Mouse (Mus musculus) lung, adult 2 months (tissue): ENCODE data around the gene Lmntd2. TPM values are rescaled to one million over a fixed set of nuclear protein-coding genes. Genes with fewer than 3 reads are reported as not detected.

Source experiments
- DNase-seq: peaks from one replicate; pipeline ENCODE4 v3.0.0; 2022
- H3K4me1 ChIP-seq: fragments of 200-500 bp; 2 replicates; pipeline ENCODE4 v1.6.1; 2011; ENCODE audit warnings: low read length; ENCODE audit not compliant: control insufficient read depth, insufficient read depth
- H3K4me3 ChIP-seq: fragments of 200-500 bp; replicated peaks from 2 replicates; pipeline ENCODE3; 2011; ENCODE audit warnings: low read depth, mild to moderate bottlenecking, control low read depth, low read length; ENCODE audit errors: extremely low read depth
- CTCF ChIP-seq: fragments of 200-500 bp; IDR thresholded peaks from 2 replicates; pipeline ENCODE4 v1.5.1; 2011; ENCODE audit warnings: mild to moderate bottlenecking, low read length, control low read depth; ENCODE audit not compliant: insufficient read depth
- POLR2A ChIP-seq: fragments of 200-500 bp; IDR thresholded peaks from 2 replicates; pipeline ENCODE4 v1.6.1; 2011; ENCODE audit warnings: low read depth, mild to moderate bottlenecking, control low read depth, low read length, borderline replicate concordance; ENCODE audit errors: extremely low read depth
- WGBS: fragments of 180-500 bp; shearing (Covaris S2); methylation state at CpG from one replicate; pipeline ENCODE4 v1.1.7; 2018; 5-methylcytosine and 5-hydroxymethylcytosine counted together
- polyA plus RNA-seq: library from polyadenylated mRNA; depleted of rRNA; stranded (reverse); fragments of >200 nt; gene quantifications from 2 replicates; pipeline ENCODE4 v1.2.3, GENCODE M21; 2012

Lmntd2 gene
- polyA plus RNA-seq, 1 experiment = 5.6 TPM

GRCm38 (mm10) chr7:141216894-141217293 is 3.0 kb upstream of the Lmntd2 start:
- WGBS = 81% methylated on average over 11 of the region's 11 CpGs
- Histone ChIP-seq H3K4me3 (peak overlapping the region; percentile 57), H3K4me1 (0 out of 2 replicates have a peak, but pooled peaks cover 7% of the 10 kb centered on the region)
- TF ChIP-seq POLR2A = no peak
- no peak for TF ChIP-seq CTCF
- DNase-seq = no peak

GRCm38 (mm10) chr7:141215880-141216733 is 2.2 kb upstream of the Lmntd2 start:
- WGBS = 2% methylated on average over 42 of the region's 42 CpGs
- TF ChIP-seq POLR2A = peak; percentile 72; the same call in 1 of the 2 replicates
- TF ChIP-seq CTCF = no peak
- Histone ChIP-seq H3K4me1 (0 out of 2 replicates have a peak, but pooled peaks cover 7% of the 10 kb centered on the region), H3K4me3 (peak overlapping the region; percentile 81)
- peak; percentile 87 for DNase-seq

- H3K4me1 ChIP-seq = 0 out of 2 replicates have a peak, but pooled peaks cover 7% of the 10 kb centered on the region
- WGBS = 2% methylated on average over 41 of the region's 41 CpGs
- H3K4me3 ChIP-seq = peak within 1 kb of the TSS; percentile 81
- DNase-seq = peak; percentile 95
- TF ChIP-seq CTCF (no peak), POLR2A (peak; percentile 26; the same call in 1 of the 2 replicates)
These were observed 1.4 kb upstream of the Lmntd2 start, which contains the start of gene Rassf7 for GRCm38 (mm10) chr7:141215101-141215879. Rassf7 (plus strand) TSS chr7:141215860.

GRCm38 (mm10) chr7:141214310-141214709 is 430 bp upstream of the Lmntd2 start:
- H3K4me3 ChIP-seq = no peak overlapping the region
- 73% methylated on average over 3 of the region's 3 CpGs for WGBS
- TF ChIP-seq CTCF (no peak), POLR2A (no peak)
- no peak for DNase-seq
- H3K4me1 ChIP-seq = 0 out of 2 replicates have a peak, but pooled peaks cover 7% of the 10 kb centered on the region

- 0 out of 2 replicates have a peak, but pooled peaks cover 7% of the 10 kb centered on the region for H3K4me1 ChIP-seq
- no peak overlapping the region for H3K4me3 ChIP-seq
- TF ChIP-seq POLR2A (no peak), CTCF (no peak)
- DNase-seq = no peak
- WGBS = 89% methylated on average over 3 of the region's 3 CpGs
These were observed 747 bp downstream of the Lmntd2 start for GRCm38 (mm10) chr7:141213133-141213532.

GRCm38 (mm10) chr7:141210606-141211131 is 3.2 kb downstream of the Lmntd2 start:
- Histone ChIP-seq H3K4me3 (no peak overlapping the region), H3K4me1 (no peaks in the 10 kb centered on the region)
- TF ChIP-seq CTCF (no peak), POLR2A (no peak)
- 86% methylated on average over 14 of the region's 14 CpGs for WGBS
- no peak for DNase-seq

- no peak for TF ChIP-seq POLR2A
- no peak for TF ChIP-seq CTCF
- no peak for DNase-seq
- no peaks in the 10 kb centered on the region for H3K4me1 ChIP-seq
- 65% methylated on average over 12 of the region's 12 CpGs for WGBS
- no peak overlapping the region for H3K4me3 ChIP-seq
These were observed 3.7 kb downstream of the Lmntd2 start for GRCm38 (mm10) chr7:141210137-141210536.

GRCm38 (mm10) chr7:141209526-141209925 is 4.4 kb downstream of the Lmntd2 start:
- DNase-seq = no peak
- H3K4me3 ChIP-seq = no peak overlapping the region
- no peaks in the 10 kb centered on the region for H3K4me1 ChIP-seq
- TF ChIP-seq CTCF (no peak), POLR2A (no peak)
- WGBS = 70% methylated on average over 3 of the region's 3 CpGs
